Mouse (Mus musculus) liver, embryonic 15.5 days (tissue): ENCODE results near the gene Nkx6-2. TPM values are rescaled to one million over a fixed set of nuclear protein-coding genes. Genes with fewer than 3 reads are reported as not detected.

Experiments
- ATAC-seq: fragments of 200-750 bp; cut with Nextera tagmentation; 2 replicates; pipeline ENCODE4 v1.8.0; 2017; ENCODE audit warnings: moderate number of reproducible peaks, mild to moderate bottlenecking, moderate library complexity; ENCODE audit not compliant: insufficient read depth
- H3K27ac ChIP-seq: fragments of 300-500 bp; sonication (generic); replicated peaks from 2 replicates; pipeline ENCODE4 v1.5.1; 2015; ENCODE audit warnings: mild to moderate bottlenecking, inconsistent platforms
- H3K27me3 ChIP-seq: fragments of 300-500 bp; sonication (generic); 2 replicates; pipeline ENCODE4 v1.6.1; 2015; ENCODE audit warnings: mild to moderate bottlenecking, inconsistent platforms
- H3K36me3 ChIP-seq: fragments of 300-500 bp; sonication (generic); replicated peaks from 2 replicates; pipeline ENCODE4 v1.6.1; 2015; ENCODE audit warnings: moderate library complexity, mild to moderate bottlenecking, inconsistent platforms
- H3K4me1 ChIP-seq: fragments of 300-500 bp; sonication (generic); replicated peaks from 2 replicates; pipeline ENCODE4 v1.6.1; 2015; ENCODE audit warnings: inconsistent platforms
- H3K4me2 ChIP-seq: fragments of 300-500 bp; sonication (generic); 2 replicates; pipeline ENCODE4 v1.6.1; 2015; ENCODE audit warnings: moderate library complexity, mild to moderate bottlenecking, inconsistent platforms
- H3K4me3 ChIP-seq: fragments of 300-500 bp; sonication (generic); replicated peaks from 2 replicates; pipeline ENCODE4 v1.5.1; 2015; ENCODE audit warnings: mild to moderate bottlenecking, inconsistent platforms
- H3K9ac ChIP-seq: fragments of 300-500 bp; sonication (generic); 2 replicates; pipeline ENCODE4 v1.6.1; 2015; ENCODE audit warnings: moderate library complexity, mild to moderate bottlenecking, inconsistent platforms
- H3K9me3 ChIP-seq: fragments of 300-500 bp; sonication (generic); replicated peaks from 2 replicates; pipeline ENCODE4 v1.6.1; 2016; ENCODE audit warnings: inconsistent platforms
- WGBS: fragments of 180-500 bp; shearing (Covaris S2); methylation state at CpG from one replicate; pipeline ENCODE4 v1.1.7; 2015; ENCODE audit warnings: mixed read lengths; ENCODE audit not compliant: insufficient replicate concordance; 5-methylcytosine and 5-hydroxymethylcytosine counted together
- polyA plus RNA-seq: library from polyadenylated mRNA; unstranded; fragments of >200 nt; fragmentation: Nextera tagmentation; extraction: Ambion mirVana; gene quantifications from 2 replicates; pipeline ENCODE4 v1.2.1, GENCODE M21; 2015

Gene Nkx6-2
- polyA plus RNA-seq, 1 experiment from 2014 or later: not detected

DNA sequence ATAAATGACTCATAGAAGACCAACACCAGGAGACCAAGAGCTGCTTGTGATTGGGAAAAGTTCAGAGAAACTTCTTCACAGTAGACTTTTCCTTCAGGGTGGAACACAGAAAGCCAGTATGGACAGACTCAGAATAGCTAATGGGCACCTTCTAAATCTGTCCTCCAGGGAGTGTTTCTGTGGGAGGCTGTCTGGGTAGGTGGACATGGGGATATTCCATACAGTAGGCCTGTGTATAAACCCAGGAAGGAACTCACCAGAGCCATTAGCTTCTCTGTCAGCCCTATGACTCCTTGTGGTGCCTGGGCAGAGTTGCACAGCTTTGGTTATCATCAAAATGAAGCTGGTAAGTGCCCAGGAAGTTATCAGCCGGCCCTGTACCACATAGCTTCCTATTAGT lies 42.0 kb downstream of the Nkx6-2 start:
- Histone ChIP-seq H3K4me2 (no peak overlapping the region), H3K9ac (no peak overlapping the region), H3K27ac (no peak overlapping the region), H3K4me3 (no peak overlapping the region), H3K36me3 (no peaks in the 10 kb centered on the region), H3K4me1 (no peaks in the 10 kb centered on the region), H3K9me3 (no peaks in the 10 kb centered on the region), H3K27me3 (no peaks in the 10 kb centered on the region)
- WGBS: 25% methylated on average over 1 of the region's 1 CpGs
- no peak for ATAC-seq

DNA sequence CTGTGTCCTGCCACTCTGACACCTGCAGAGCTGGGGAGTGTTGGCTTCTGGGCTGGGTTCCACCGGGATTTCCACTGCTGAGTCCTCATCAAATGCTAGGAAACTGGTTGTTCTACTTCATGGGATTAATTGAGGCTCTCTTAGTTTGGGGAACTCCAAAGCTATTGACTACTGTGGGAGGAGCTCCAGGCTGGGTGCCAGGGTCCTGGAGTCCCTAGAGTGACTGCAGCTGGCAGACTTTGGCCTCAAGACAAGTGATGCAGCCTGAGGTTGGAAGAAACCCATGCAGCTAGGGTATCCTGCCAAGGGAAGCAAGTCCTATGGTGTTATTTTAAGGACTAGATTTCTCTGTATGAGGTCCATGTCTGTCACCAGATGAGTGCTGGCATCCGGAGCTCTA lies 44.1 kb downstream of the Nkx6-2 start:
- no peaks in the 10 kb centered on the region for H3K27me3 ChIP-seq
- H3K9ac ChIP-seq: no peak overlapping the region
- no peak overlapping the region for H3K4me2 ChIP-seq
- H3K9me3 ChIP-seq: no peaks in the 10 kb centered on the region
- H3K27ac ChIP-seq: no peak overlapping the region
- 69% methylated on average over 2 of the region's 2 CpGs for WGBS
- H3K4me1 ChIP-seq: no peaks in the 10 kb centered on the region
- no peak overlapping the region for H3K4me3 ChIP-seq
- no peaks in the 10 kb centered on the region for H3K36me3 ChIP-seq
- ATAC-seq: no peak

GRCm38 (mm10) chr7:139537831-139538230 lies 44.8 kb downstream of the Nkx6-2 start:
- no peaks in the 10 kb centered on the region for H3K27me3 ChIP-seq
- H3K27ac ChIP-seq: no peak overlapping the region
- ATAC-seq: no peak
- no peak overlapping the region for H3K4me3 ChIP-seq
- H3K9me3 ChIP-seq: no peaks in the 10 kb centered on the region
- H3K36me3 ChIP-seq: no peaks in the 10 kb centered on the region
- H3K9ac ChIP-seq: no peak overlapping the region
- no peaks in the 10 kb centered on the region for H3K4me1 ChIP-seq
- 64% methylated on average over 9 of the region's 9 CpGs for WGBS
- no peak overlapping the region for H3K4me2 ChIP-seq

- Histone ChIP-seq H3K27ac (no peak overlapping the region), H3K4me3 (no peak overlapping the region), H3K9me3 (no peaks in the 10 kb centered on the region), H3K36me3 (no peaks in the 10 kb centered on the region), H3K27me3 (no peaks in the 10 kb centered on the region), H3K9ac (no peak overlapping the region), H3K4me2 (no peak overlapping the region), H3K4me1 (no peaks in the 10 kb centered on the region)
- no peak for ATAC-seq
- 74% methylated on average over 2 of the region's 2 CpGs for WGBS
These were observed 45.8 kb downstream of the Nkx6-2 start for GRCm38 (mm10) chr7:139536831-139537230.

- Histone ChIP-seq H3K9ac (no peak overlapping the region), H3K27me3 (no peaks in the 10 kb centered on the region), H3K9me3 (no peaks in the 10 kb centered on the region), H3K4me3 (no peak overlapping the region), H3K4me2 (no peak overlapping the region), H3K36me3 (no peaks in the 10 kb centered on the region), H3K4me1 (no peaks in the 10 kb centered on the region), H3K27ac (no peak overlapping the region)
- 58% methylated on average over 5 of the region's 5 CpGs for WGBS
- ATAC-seq: no peak
These were observed 46.3 kb downstream of the Nkx6-2 start for GRCm38 (mm10) chr7:139536331-139536730.

DNA sequence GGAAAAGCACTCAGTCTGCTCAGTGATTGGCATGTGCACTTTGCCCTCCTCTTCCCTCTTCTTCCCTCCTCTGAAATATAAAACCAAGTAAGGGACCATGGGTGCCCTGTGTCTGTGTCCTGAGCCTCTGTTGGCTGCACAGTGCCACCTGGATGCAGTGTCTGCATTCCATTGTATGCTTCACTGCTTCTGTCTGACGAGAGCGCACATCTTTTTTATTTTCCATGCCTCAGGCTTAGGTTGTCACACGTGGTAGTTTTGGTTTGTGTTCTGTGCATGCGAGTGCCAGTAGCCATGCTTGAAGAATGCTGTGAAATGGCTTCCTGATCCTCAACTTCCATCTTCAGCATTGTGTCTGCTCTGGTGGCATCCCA lies 51.2 kb downstream of the Nkx6-2 start:
- H3K27me3 ChIP-seq: no peaks in the 10 kb centered on the region
- no peaks in the 10 kb centered on the region for H3K36me3 ChIP-seq
- no peak overlapping the region for H3K4me3 ChIP-seq
- H3K9me3 ChIP-seq: no peaks in the 10 kb centered on the region
- WGBS: 64% methylated on average over 4 of the region's 4 CpGs
- no peak for ATAC-seq
- no peak overlapping the region for H3K9ac ChIP-seq
- H3K27ac ChIP-seq: no peak overlapping the region
- H3K4me1 ChIP-seq: no peaks in the 10 kb centered on the region
- H3K4me2 ChIP-seq: no peak overlapping the region

GRCm38 (mm10) chr7:139530591-139531427 lies 51.8 kb downstream of the Nkx6-2 start:
- H3K27me3 ChIP-seq: no peaks in the 10 kb centered on the region
- WGBS: 68% methylated on average over 16 of the region's 16 CpGs
- no peak overlapping the region for H3K27ac ChIP-seq
- H3K9ac ChIP-seq: no peak overlapping the region
- H3K4me3 ChIP-seq: no peak overlapping the region
- no peaks in the 10 kb centered on the region for H3K36me3 ChIP-seq
- H3K9me3 ChIP-seq: no peaks in the 10 kb centered on the region
- no peak for ATAC-seq
- H3K4me1 ChIP-seq: no peaks in the 10 kb centered on the region
- no peak overlapping the region for H3K4me2 ChIP-seq

Other genes starting within 250 kb of the Nkx6-2 start
- 4.1 and 5.0 TPM in 2 replicates for gene Inpp5a, start 193.7 kb downstream of the Nkx6-2 start, polyA plus RNA-seq
- gene Cfap46, start 101.0 kb upstream of the Nkx6-2 start, polyA plus RNA-seq: not detected in 2 replicates